In genomic region chr12:4285186-4285585, GRCm38 (mm10) we compare ENCODE assay signal across 11 mouse cellular contexts. TPM values are rescaled to one million over a fixed set of nuclear protein-coding genes. Genes with fewer than 3 reads are reported as not detected.
DNase-seq lines count a peak whose midpoint lies in the region; TF ChIP-seq lines count a peak whose summit lies in the region.
"Had no signal": no experiment of that assay in that cellular context is flagged by ENCODE, and none has a peak within 500 bp of the region (broad histone marks: within the 10 kb centered on the region; RNA-seq: fewer than 3 reads in every experiment).

No protein-coding gene starts in this region.

- no peaks in the 10 kb centered on the region for H3K9me3 ChIP-seq in heart, embryonic 10.5 days

- no peaks in the 10 kb centered on the region for H3K79me3 ChIP-seq in C2C12 (ENCODE audit: low read depth)

- WGBS in heart, embryonic 10.5 days: 31% methylated on average over 3 of the region's 3 CpGs

- H3K36me3 ChIP-seq in heart, embryonic 10.5 days: no peaks in the 10 kb centered on the region
- no peaks in the 10 kb centered on the region for H3K36me3 ChIP-seq in C2C12 (ENCODE audit: control insufficient read depth, insufficient read depth)

- no peak overlapping the region for H3ac ChIP-seq in C2C12 (ENCODE audit: control insufficient read depth, insufficient read length, low read depth)

- H3K27ac ChIP-seq in heart, embryonic 10.5 days: no peak overlapping the region
- H3K27ac ChIP-seq: left cerebral cortex, adult 2 months had no signal

- no peaks in the 10 kb centered on the region for H3K79me2 ChIP-seq in C2C12 (ENCODE audit: control insufficient read depth, insufficient read depth)

- DNase-seq in heart, adult 18-20 months: peak; percentile 35 to 63
- DNase-seq in heart, embryonic 10.5 days (ENCODE audit: low spot score): no peak
- DNase-seq in heart, postnatal 14 days: peak; percentile 15 to 44
- DNase-seq in lung, postnatal 10 days: peak; percentile 60
- DNase-seq in adrenal gland, adult (ENCODE audit: inconsistent age in 2 of 2, low spot score in 1 of 2): no peak
- DNase-seq in cerebellum, postnatal 14 days: no peak
- no peak for DNase-seq in right cerebral cortex, postnatal 36 days (ENCODE audit: low spot score in 2 of 2)
- DNase-seq: liver, postnatal 0 days; right cerebral cortex, postnatal 14 days had no signal

- H3K27me3 ChIP-seq in heart, embryonic 10.5 days (ENCODE audit: insufficient read depth, poor library complexity, severe bottlenecking): no peaks in the 10 kb centered on the region
- no peaks in the 10 kb centered on the region for H3K27me3 ChIP-seq in C2C12 (ENCODE audit: control insufficient read depth, insufficient read depth, insufficient read length)

- TF ChIP-seq CTCF in C2C12 (IDR thresholded peaks at IDR 0.05; ENCODE audit: control insufficient read depth, insufficient read depth, insufficient read length): no peak

- no peak overlapping the region for H3K4me3 ChIP-seq in heart, embryonic 10.5 days
- H3K4me3 ChIP-seq in C2C12 (ENCODE audit: insufficient read depth, poor library complexity, severe bottlenecking): no peak overlapping the region
- H3K4me3 ChIP-seq: left cerebral cortex, adult 2 months had no signal

- 0 out of 2 replicates have a peak, but pooled peaks cover 3% of the 10 kb centered on the region for H3K4me1 ChIP-seq in heart, embryonic 10.5 days

- intact Hi-C loops in heart, postnatal 14 days (cut with DNase I): no loop called here

TF ChIP-seq in C2C12, 6 proteins besides CTCF, POLR2A, EP300 and RAD21:
- TF ChIP-seq FOSL1 (IDR thresholded peaks at IDR 0.05; ENCODE audit: insufficient read depth, low read length, poor library complexity, severe bottlenecking): no peak
- TF ChIP-seq MYOD1 (IDR thresholded peaks at IDR 0.05; ENCODE audit: control insufficient read depth, insufficient read length, low read depth): peak; percentile 78
- no peak for TF ChIP-seq MYOG (IDR thresholded peaks at IDR 0.05; ENCODE audit: control insufficient read depth, extremely low read depth, insufficient read length)

RNA-seq across cellular contexts. Expression of gene Cenpo, which starts 51.1 kb away (rescaled TPM):
- 1 to 10 TPM; 1.8 to 2.9 TPM for total RNA-seq in heart, adult 18-20 months (2021)
- polyA plus RNA-seq in heart, embryonic 10.5 days (2016; fragmentation: Nextera tagmentation; extraction: Ambion mirVana): 10.9 and 14.5 TPM in 2 replicates
- polyA plus RNA-seq in C2C12 (2012; fragmentation: generic; extraction: Trizol): 11.8 TPM
- 1 to 10 TPM; 3.3 to 3.4 TPM for total RNA-seq in heart, postnatal 14 days (2021)

RNA-seq across cellular contexts. Expression of gene Ptrhd1, which starts 51.4 kb away (rescaled TPM):
- 1 to 10 TPM; 3.9 to 4.6 TPM for total RNA-seq in heart, adult 18-20 months (2021)
- 6.9 and 8.2 TPM in 2 replicates for polyA plus RNA-seq in heart, embryonic 10.5 days (2016; fragmentation: Nextera tagmentation; extraction: Ambion mirVana)
- polyA plus RNA-seq in C2C12 (2012; fragmentation: generic; extraction: Trizol): 4.1 TPM
- total RNA-seq in heart, postnatal 14 days (2021): 1 to 10 TPM; 4.3 to 4.6 TPM

Comparison
In these comparisons a context has a peak if more than half of its experiments do, and no peak if none do; other contexts are left out.
1. DNase-seq: peak in heart, adult 18-20 months (2 of 2), heart, postnatal 14 days (2 of 2) and lung, postnatal 10 days (single experiment); none in heart, embryonic 10.5 days (single experiment), adrenal gland, adult (0 of 2), cerebellum, postnatal 14 days (0 of 2) and right cerebral cortex, postnatal 36 days (0 of 2).